Mouse (Mus musculus): ENCODE measurements at regions not wholly inside any gene's neighbourhood (a gene's known extent, or its start where the extent isn't known, plus 50 kb on each side); places are given as distances from the start of the nearest gene placed in this dataset.
A peak's percentile ranks its signal among the peaks of the same experiment; 100 is the strongest.

DNA sequence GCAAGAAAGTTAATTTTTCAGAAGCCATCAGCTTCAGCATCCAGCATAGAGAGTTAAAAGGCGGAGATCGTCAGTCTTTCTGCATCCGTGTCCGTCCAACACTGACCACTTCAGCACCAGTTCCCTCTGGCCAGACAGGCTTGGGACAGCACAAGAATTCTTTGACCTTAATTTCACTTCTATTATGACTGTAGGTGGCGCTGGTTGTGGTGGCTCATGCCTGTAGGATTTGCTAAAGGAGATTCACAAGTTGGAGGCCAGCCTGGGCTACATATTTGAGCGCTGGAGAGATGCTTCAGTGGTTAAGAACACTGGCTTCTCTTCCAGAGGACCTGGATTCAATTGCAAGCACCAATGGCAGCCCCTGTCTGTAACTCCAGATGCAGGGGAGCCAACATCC is 66.0 kb downstream of the Amer2 start:
- Histone ChIP-seq H3K36me3 (no peaks in the 10 kb centered on the region), H3K27ac (no peak overlapping the region), H3K9ac (no peak overlapping the region), H3K4me2 (replicated peaks) (no peak overlapping the region), H3K4me3 (no peak overlapping the region), H3K4me1 (peaks cover 8% of the 10 kb centered on the region), H3K27me3 (0 out of 2 replicates have a peak, but pooled peaks cover 7% of the 10 kb centered on the region), H3K9me3 (no peaks in the 10 kb centered on the region)
- 59% methylated on average over 6 of the region's 6 CpGs for WGBS
- no peak for ATAC-seq (ENCODE audit: low FRiP score, low read depth)

DNA sequence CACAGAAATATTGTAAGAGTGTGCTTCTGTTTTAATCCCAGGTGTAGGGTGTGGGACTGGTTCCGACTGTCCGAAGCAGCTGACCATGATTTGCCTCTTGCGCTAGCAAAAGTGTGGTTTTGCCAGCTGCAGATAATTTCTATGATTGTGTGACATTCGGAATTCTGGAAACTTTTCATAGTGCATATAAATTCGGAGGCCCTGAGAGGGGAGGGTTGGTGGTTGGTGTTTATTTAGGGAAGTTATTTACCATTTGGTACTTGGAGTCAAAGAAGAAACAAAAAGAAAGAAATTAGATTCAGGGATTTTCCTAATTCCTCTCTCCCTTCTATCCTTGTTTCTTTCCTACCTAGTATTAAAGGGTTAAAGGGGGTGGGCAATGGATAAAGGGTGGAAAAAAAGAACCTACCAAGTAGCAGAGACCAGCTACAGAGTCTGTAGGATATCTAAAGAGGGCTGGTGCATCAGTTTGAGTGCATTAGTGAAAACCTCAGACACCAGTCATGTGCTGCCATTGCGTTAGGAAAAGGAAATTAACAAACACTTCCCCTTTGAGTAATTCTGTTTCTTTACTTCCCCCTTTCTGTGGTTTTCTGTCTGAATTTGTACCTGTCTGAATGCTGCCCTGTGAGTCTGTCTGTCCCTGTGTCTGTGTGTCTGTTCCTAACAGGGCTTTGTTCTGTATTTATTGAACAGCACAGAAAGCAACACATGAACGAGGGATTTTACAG is 70.9 kb downstream of the Amer2 start:
- H3K36me3 ChIP-seq: no peaks in the 10 kb centered on the region
- peaks cover 13% of the 10 kb centered on the region for H3K4me1 ChIP-seq
- no peaks in the 10 kb centered on the region for H3K9me3 ChIP-seq
- H3K4me2 ChIP-seq (replicated peaks): no peak overlapping the region
- 61% methylated on average over 7 of the region's 7 CpGs for whole genome bisulfite sequencing
- no peak for ATAC-seq (ENCODE audit: low FRiP score, low read depth)
- no peak overlapping the region for H3K4me3 ChIP-seq
- H3K27ac ChIP-seq: no peak overlapping the region
- H3K27me3 ChIP-seq: no peaks in the 10 kb centered on the region
- H3K9ac ChIP-seq: no peak overlapping the region

DNA sequence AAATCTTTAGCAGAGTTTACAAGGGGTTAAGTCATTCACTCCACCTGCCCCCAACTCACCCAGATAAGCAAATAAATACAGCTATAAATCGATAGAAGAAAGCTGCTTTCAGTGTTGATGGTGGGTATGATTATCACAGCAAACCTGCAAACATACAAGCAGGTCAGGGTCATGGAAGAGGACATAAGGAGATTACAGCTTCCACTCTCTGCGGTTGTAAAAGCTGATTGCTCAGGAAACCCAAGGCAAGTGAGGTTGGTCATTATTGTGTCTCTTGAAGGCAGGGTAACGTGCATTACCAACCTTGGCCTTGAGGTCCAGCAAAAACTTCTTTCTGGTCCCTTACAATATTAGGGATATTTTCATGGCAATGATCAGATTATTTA is 71.5 kb downstream of the Amer2 start:
- ATAC-seq (ENCODE audit: low FRiP score, low read depth): no peak
- Histone ChIP-seq H3K27me3 (no peaks in the 10 kb centered on the region), H3K4me3 (no peak overlapping the region), H3K27ac (no peak overlapping the region), H3K4me2 (replicated peaks) (no peak overlapping the region), H3K9ac (no peak overlapping the region), H3K36me3 (no peaks in the 10 kb centered on the region), H3K4me1 (peaks cover 15% of the 10 kb centered on the region), H3K9me3 (no peaks in the 10 kb centered on the region)
- 38% methylated on average over 3 of the region's 3 CpGs for WGBS

DNA sequence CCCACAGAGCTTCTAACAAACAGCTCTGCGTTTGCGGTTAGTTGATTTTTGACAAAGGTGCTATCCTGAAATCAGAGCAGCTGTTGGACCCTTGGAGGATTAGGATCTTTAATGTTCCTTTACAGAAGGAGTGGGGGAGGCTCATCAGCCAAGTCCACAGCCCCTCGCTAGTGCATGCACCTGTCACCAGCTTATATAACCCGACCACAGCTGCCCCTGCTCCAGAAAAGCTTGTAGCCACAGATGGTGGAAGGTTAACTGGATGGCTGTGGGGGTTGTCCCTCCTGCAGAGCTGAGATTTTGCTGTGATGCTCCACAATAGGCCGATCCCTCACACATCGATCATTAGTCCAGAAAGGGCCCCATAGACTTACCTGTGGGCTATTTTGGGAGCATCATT is 73.0 kb downstream of the Amer2 start:
- 72% methylated on average over 6 of the region's 6 CpGs for WGBS
- H3K27ac ChIP-seq: no peak overlapping the region
- H3K4me3 ChIP-seq: no peak overlapping the region
- no peaks in the 10 kb centered on the region for H3K9me3 ChIP-seq
- no peaks in the 10 kb centered on the region for H3K27me3 ChIP-seq
- no peak for ATAC-seq (ENCODE audit: low FRiP score, low read depth)
- H3K4me2 ChIP-seq (replicated peaks): no peak overlapping the region
- no peaks in the 10 kb centered on the region for H3K36me3 ChIP-seq
- no peak overlapping the region for H3K9ac ChIP-seq
- H3K4me1 ChIP-seq: peaks cover 15% of the 10 kb centered on the region

DNA sequence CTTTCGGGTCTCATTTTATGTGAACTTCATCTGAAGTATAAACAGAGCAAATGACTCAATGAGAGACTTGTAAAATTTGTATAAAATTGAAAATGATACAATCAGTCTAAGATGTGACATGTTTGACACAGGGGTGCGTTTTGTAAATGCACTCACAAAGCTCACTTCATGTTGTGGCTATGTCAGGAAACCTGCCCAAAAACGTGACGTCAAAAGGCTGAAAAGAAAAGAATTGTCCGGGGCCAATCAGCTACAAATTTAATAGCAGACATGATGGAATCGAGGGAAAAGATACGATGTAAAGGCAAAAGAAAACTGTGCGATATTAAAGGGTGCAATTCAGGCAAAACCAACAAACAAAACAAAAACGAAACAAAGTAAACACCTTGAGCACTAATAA is 78.2 kb downstream of the Amer2 start:
- Histone ChIP-seq H3K4me2 (replicated peaks) (no peak overlapping the region), H3K9ac (no peak overlapping the region), H3K27me3 (no peaks in the 10 kb centered on the region), H3K27ac (no peak overlapping the region), H3K4me1 (peaks cover 3% of the 10 kb centered on the region; the same call in 1 of the 2 replicates), H3K36me3 (no peaks in the 10 kb centered on the region), H3K4me3 (no peak overlapping the region), H3K9me3 (no peaks in the 10 kb centered on the region)
- no peak for ATAC-seq (ENCODE audit: low FRiP score, low read depth)
- WGBS: 84% methylated on average over 9 of the region's 9 CpGs

DNA sequence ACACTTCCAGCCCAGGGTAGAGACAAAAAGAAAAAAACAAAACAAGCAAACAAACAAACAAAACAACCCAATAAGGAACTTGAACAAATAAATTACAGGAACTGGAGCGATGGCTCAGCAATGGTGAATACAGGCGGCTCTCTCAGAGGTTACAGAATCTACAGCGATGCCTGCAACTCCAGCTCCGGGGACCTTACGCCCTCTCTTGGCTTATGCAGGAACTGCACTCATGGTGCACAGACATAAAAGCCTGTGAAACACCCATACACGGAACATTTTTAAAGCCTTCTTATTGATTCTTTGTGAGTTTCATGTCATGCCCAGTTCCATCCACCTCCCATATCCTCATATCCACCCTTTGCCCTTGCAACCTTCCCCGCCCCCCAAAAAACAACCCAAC is 78.6 kb downstream of the Amer2 start:
- no peaks in the 10 kb centered on the region for H3K9me3 ChIP-seq
- H3K27ac ChIP-seq: no peak overlapping the region
- no peak overlapping the region for H3K9ac ChIP-seq
- no peak overlapping the region for H3K4me3 ChIP-seq
- no peak overlapping the region for H3K4me2 ChIP-seq (replicated peaks)
- H3K27me3 ChIP-seq: no peaks in the 10 kb centered on the region
- H3K4me1 ChIP-seq: peaks cover 3% of the 10 kb centered on the region; the same call in 1 of the 2 replicates
- H3K36me3 ChIP-seq: no peaks in the 10 kb centered on the region
- no peak for ATAC-seq (ENCODE audit: low FRiP score, low read depth)
- 81% methylated on average over 7 of the region's 7 CpGs for WGBS

DNA sequence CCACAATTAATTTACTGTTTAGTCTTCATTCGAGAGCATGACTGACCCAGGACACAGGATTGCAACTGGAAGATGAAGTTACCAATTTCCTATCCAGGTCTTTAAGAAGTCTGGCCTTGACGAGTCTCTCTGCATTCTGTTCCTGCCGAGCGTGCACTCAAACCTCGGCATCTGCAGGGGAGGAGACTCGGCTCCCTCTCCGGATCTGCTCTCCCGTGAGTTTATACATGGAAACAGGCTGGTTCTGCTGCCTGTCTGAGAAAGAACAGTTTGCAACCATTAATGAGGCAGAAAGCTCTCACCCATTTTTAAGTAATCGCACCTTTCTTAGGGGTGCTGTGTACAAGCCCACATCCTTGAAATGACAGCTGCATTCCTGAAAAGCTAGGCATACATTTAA is 83.7 kb downstream of the Amer2 start:
- 53% methylated on average over 9 of the region's 9 CpGs for WGBS
- Histone ChIP-seq H3K9me3 (no peaks in the 10 kb centered on the region), H3K4me3 (no peak overlapping the region), H3K27ac (no peak overlapping the region), H3K9ac (no peak overlapping the region), H3K27me3 (no peaks in the 10 kb centered on the region), H3K36me3 (no peaks in the 10 kb centered on the region), H3K4me2 (replicated peaks) (no peak overlapping the region), H3K4me1 (no peaks in the 10 kb centered on the region)
- no peak for ATAC-seq (ENCODE audit: low FRiP score, low read depth)

DNA sequence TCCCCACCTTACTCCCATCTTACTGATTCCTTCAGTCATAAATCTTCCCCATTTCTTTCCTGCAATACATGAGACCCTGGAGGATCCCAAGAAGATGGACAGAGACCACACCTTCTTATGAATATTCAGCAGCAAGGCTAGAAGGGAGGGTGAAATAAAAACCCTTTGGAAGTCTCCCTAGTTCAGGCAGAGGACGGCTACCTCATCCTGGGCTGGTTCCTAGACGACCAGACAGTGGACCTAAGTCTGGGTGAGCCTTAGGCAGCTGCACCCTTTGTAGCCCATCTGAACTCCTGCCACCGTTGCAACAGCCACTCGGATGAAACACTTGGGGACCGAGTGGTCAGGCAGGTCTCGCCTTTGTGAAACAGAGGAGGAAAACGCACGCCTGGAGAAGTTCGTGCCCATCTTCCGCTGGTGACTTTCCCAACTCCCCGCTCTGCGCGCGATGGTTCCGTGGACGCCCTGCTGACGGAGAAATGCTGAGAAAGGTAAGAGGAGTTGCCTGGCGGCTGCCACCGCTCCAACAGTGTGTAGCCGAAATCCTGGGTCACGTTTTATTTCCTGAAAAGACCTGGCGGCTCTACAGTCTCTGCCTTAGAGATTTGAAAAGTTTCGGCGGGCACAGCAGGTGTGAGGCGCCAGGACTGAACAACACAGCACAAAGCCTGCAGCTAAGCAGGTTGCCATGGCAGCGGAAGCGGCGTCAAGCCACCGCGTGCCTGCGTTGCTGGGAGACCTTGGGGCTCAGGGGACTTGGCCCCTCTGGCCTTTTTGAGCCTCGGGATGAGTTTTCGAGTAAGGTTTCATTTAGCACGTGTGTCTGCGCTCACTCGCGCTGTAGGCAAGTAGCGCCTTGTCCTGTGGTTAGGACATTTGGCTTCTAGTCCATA is 112.2 kb downstream of the Amer2 start:
- peak overlapping the region; percentile 25; the same call in 1 of the 2 replicates for H3K9ac ChIP-seq
- no peak overlapping the region for H3K27ac ChIP-seq
- H3K27me3 ChIP-seq: peaks cover 21% of the 10 kb centered on the region
- 0 out of 2 replicates have a peak, but pooled peaks cover 6% of the 10 kb centered on the region for H3K9me3 ChIP-seq
- H3K4me1 ChIP-seq: peaks cover 20% of the 10 kb centered on the region
- peak overlapping the region; percentile 83 for H3K4me2 ChIP-seq (replicated peaks)
- H3K36me3 ChIP-seq: no peaks in the 10 kb centered on the region
- peak; percentile 84 for ATAC-seq (ENCODE audit: low FRiP score, low read depth)
- H3K4me3 ChIP-seq: peak overlapping the region; percentile 42
- WGBS: under 1% methylated on average over 38 of the region's 38 CpGs

DNA sequence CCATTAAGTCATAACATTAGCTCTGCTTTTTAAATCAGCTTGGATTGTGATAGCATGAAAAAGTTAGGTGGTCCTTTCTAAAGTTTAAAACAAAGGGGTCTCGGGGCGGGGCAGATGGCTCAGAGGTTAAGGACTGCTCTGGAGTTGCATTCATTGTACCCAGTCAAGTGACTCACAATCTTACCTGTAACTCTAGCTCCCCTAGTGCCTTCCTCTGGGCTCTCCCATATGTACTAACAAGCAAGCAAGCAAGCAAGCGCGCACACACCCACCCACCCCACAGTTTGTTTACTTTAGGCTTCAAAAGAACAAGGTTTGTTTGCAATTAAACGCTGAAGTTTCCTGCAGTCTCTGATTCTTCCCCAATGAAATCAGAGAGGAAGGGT is 112.8 kb downstream of the Amer2 start:
- WGBS: 3% methylated on average over 5 of the region's 5 CpGs

DNA sequence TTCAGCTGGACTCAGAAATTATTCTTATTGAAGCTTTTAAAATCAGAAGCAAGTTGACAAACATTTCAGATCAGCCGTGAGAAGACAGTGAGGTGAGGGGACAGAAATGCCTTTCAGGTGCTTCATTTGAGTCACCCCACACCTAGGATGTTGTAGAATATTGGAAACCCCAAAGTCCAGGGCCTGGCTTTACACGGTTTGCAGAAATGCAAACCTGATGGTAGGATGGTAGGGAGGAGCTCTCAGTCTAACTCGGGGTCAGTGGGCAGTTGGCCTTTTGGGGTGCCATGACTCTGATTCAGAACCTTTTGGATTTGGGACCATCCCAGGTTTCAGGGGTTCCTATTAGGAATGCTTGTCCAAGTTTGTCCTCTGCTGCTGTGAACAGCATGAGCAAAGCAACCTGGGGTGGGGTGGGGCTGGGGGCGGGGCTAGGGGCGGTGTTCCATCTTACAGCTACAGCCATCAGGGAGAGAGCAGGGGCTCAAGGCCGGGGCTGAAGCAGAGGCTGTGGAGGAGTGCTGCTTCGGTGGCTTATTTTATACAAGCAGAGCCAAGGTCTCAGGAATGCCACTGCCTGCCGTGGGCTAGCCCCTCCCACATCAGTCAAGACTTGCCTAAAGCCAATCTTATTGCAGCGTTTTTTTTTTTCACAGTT is 113.3 kb downstream of the Amer2 start:
- WGBS: 4% methylated on average over 9 of the region's 9 CpGs
- Histone ChIP-seq H3K36me3 (no peaks in the 10 kb centered on the region), H3K4me2 (replicated peaks) (peak overlapping the region; percentile 83), H3K4me1 (peaks cover 20% of the 10 kb centered on the region), H3K9ac (no peak overlapping the region), H3K27me3 (peaks cover 21% of the 10 kb centered on the region), H3K4me3 (no peak overlapping the region), H3K27ac (no peak overlapping the region), H3K9me3 (0 out of 2 replicates have a peak, but pooled peaks cover 6% of the 10 kb centered on the region)
- 0 out of 2 replicates have a peak, but pooled peaks have one; percentile 42 for ATAC-seq (ENCODE audit: low FRiP score, low read depth)

More for the DNA sequence above, 112.8 kb downstream of the Amer2 start:
- peaks cover 20% of the 10 kb centered on the region for H3K4me1 ChIP-seq
- no peaks in the 10 kb centered on the region for H3K36me3 ChIP-seq
- H3K9ac ChIP-seq: 0 out of 2 replicates have a peak overlapping the region, but pooled peaks have one; percentile 25
- H3K27ac ChIP-seq: no peak overlapping the region
- peak overlapping the region; percentile 83 for H3K4me2 ChIP-seq (replicated peaks)
- 0 out of 2 replicates have a peak, but pooled peaks have one; percentile 71 for ATAC-seq (ENCODE audit: low FRiP score, low read depth)
- peak overlapping the region; percentile 42 for H3K4me3 ChIP-seq
- H3K27me3 ChIP-seq: peaks cover 21% of the 10 kb centered on the region
- 0 out of 2 replicates have a peak, but pooled peaks cover 6% of the 10 kb centered on the region for H3K9me3 ChIP-seq

DNA sequence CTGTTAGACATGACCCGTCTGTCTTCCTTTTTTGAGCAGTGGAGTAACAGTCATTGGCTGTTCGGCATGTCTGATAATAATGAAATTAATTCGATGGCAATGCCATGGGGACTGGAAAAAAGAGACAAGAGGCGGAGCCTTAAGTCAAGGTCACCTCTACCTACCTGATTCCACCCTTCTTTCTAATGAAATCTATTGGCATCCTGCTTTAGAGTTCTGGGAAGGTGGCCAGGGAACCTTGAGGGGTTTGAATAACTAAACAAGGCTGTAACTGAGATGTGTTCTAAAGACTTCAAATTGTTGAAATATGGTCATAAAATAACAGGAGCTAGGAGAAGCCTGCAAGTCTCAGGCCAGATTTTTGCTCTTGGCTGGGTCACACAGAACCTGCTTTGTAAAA is 116.1 kb downstream of the Amer2 start:
- Histone ChIP-seq H3K9ac (no peak overlapping the region), H3K27ac (no peak overlapping the region), H3K4me1 (peaks cover 20% of the 10 kb centered on the region), H3K4me3 (no peak overlapping the region), H3K9me3 (no peaks in the 10 kb centered on the region), H3K27me3 (peaks cover 16% of the 10 kb centered on the region), H3K4me2 (replicated peaks) (no peak overlapping the region), H3K36me3 (no peaks in the 10 kb centered on the region)
- 90% methylated on average over 4 of the region's 4 CpGs for WGBS
- ATAC-seq (ENCODE audit: low FRiP score, low read depth): no peak

DNA sequence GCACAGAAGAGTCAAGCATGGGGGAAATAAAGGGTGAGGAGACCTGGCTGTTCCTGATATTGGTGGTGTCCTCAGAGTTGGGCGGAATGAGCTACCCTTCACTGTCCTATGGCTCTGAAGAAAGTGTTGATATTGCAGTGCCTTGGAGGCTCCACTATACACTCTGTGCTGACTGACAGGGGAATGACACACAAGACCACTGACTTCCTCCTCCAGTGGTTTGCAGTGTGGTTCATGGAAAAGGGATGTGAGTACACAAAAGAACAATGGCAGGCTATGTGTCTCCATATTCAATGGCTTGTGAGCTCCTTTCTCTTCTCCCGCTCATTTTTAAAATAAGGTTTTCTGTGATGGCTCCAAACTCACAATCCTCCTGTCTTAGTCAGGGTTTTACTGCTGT is 117.8 kb downstream of the Amer2 start:
- no peaks in the 10 kb centered on the region for H3K36me3 ChIP-seq
- no peak overlapping the region for H3K4me3 ChIP-seq
- H3K9ac ChIP-seq: no peak overlapping the region
- H3K4me2 ChIP-seq (replicated peaks): no peak overlapping the region
- WGBS: 92% methylated on average over 2 of the region's 2 CpGs
- no peak for ATAC-seq (ENCODE audit: low FRiP score, low read depth)
- peaks cover 9% of the 10 kb centered on the region for H3K4me1 ChIP-seq
- no peak overlapping the region for H3K27ac ChIP-seq
- H3K9me3 ChIP-seq: no peaks in the 10 kb centered on the region
- H3K27me3 ChIP-seq: no peaks in the 10 kb centered on the region
